Mouse (Mus musculus): Measurements from ENCODE around the gene Flcn.

Gene Flcn

DNA sequence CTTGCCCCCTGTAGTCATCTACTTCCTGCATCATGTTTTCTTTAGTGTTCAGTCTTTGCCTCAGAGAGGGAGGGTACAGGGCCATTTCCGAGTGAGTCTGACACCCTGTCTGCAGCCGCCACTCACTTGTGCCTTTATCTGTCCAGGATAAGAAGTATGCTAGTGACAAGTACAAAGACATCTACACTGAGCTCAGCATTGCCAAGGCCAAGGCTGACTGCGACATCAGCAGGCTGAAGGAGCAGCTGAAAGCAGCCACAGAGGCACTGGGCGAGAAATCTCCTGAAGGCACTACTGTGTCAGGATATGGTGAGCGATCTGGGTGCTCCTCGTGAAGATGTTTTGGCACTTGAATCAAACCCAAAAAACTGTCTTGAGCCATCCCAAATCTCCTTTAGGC is 40.1 kb downstream of the Flcn start:
- no peak for DNase-seq (ENCODE audit: low read depth, low spot score)

DNA sequence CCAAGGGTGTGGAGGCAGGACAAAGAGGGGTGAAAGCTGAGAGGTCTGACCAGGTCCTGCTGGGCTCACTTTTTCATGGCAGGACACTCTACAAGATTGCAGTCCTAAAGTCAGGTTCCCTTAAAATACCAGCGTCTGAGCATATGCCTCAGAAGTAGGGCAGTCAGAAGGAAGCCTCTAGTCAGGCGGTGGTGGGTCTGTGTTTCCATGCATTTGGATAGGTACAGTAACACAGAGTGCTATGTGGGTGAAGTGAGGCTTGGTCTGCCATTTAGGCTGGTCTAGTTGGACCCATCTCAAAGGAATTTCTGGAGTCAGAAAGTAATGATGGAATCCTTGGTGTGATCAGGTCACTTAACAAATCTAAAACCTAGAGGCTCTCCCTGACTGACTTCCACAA is 40.5 kb downstream of the Flcn start:
- no peak for DNase-seq (ENCODE audit: low read depth, low spot score)

DNA sequence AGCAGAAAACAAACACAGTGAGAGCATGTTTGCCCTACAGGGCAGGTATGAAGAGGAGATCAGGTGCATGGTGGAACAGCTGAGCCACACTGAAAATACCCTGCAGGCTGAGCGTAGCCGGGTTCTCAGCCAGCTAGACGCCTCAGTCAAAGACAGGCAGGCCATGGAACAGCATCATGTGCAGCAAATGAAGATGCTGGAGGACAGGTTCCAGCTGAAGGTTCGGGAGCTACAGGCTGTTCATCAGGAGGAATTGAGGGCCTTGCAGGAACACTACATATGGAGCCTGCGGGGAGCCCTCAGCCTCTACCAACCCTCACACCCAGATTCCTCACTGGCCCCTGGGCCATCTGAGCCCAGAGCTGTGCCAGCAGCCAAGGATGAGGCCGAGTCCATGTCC is 49.0 kb downstream of the Flcn start:
- DNase-seq (ENCODE audit: low read depth, low spot score), result no peak

DNA sequence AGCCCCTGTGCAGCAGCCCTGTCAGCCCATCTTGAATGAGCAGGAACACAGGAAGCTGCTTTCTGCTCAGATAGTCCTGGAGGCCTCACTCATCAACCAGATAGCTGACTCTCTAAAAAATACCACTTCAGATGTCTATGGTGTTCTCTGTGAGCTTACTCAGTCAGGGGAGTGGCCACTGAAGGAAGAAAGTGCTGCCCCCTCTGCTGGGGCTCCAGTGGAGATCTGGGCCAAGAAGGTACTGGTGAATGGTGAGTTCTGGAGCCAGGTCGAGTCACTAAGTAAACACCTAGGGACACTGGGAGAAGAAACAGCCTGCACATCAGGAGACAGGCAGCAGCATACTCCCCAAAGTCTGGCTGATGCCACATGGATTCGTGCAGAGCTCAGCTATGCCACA is 50.2 kb downstream of the Flcn start:
- DNase-seq (ENCODE audit: low read depth, low spot score), result no peak

DNA sequence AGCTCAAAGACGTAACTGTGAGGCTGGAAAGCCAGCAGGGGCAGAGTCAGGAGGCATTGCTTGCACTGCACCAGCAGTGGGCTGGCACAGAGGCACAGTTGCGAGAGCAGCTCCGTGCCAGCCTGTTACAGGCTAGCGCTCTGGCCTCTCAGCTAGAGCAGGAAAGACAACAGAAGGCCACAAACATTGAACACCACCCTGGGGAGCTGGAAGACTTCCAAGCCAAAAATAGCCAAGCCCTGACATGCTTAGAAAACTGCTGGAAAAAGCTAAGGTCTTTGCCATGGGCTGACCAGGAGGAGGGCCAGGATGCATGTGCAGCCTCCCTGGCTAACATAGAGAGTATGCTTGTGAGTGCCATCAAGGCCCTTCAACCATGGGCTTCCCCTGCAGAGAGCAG is 50.6 kb downstream of the Flcn start:
- no peak for DNase-seq (ENCODE audit: low read depth, low spot score)

DNA sequence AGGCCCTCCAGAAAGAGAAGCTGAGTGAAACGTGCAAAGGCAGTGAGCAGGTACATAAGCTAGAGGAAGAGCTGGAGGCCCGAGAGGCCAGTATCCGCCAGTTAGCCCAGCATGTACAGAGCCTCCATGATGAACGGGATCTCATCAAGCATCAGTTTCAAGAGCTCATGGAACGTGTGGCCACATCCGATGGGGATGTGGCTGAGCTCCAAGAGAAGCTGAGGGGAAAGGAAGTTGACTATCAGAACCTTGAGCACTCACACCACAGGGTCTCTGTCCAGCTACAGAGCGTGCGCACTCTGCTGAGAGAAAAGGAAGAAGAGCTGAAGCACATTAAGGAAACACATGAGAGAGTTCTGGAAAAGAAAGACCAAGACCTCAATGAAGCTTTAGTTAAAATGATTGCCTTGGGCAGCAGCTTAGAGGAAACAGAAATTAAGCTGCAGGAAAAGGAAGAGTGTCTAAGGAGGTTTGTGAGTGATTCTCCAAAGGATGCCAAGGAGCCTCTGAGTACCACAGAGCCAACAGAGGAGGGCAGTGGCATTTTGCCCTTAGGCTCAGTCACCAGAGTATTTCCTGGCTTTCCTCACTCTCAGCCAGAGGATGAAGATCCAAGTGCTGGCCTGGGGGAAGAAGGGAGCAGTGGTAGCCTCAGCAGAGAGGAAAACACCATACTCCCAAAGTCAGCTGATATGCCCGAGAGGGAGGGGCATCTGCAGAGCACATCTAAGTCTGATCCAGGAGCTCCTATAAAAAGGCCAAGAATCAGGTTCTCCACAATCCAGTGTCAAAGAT is 51.4 kb downstream of the Flcn start:
- no peak for DNase-seq (ENCODE audit: low read depth, low spot score)

DNA sequence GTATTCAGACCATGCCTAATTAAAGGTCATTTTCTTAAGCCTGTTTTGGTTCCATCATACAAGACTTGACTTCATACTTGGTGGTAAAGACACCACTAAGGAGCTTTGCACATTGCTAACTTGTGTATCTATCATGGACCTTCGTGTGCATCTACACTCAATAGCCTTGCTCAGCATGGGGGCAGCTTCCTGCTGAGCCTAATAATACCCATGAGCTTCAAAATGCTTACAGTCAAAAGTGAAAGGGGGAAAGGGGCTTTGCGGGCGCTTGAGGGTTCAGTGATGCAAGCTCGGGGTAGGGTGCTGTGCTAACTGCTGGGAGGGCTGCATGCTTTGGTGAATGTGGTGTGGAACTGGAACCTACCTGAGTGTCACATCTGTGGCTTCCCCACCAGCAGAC is 53.5 kb downstream of the Flcn start:
- no peak for DNase-seq (ENCODE audit: low read depth, low spot score)

DNA sequence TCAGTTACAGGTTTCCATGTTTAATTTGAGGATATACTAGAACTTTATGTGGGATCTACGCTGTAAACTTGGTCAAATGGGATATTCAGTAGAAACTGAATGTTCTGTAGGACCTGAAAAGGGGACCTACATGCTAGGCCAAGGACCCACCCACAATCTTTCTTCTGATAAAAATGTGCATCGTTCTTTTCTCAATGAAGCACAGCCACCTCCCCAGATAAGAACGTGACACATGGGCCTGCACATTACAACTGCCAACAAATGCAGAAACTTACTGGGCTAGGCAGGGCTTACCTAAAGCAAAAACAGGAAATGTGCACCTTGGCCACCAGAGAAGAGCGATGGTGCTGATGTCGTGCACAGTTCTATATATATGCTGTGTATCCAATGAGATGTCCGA is 55.3 kb downstream of the Flcn start:
- DNase-seq (ENCODE audit: low read depth, low spot score), result no peak

DNA sequence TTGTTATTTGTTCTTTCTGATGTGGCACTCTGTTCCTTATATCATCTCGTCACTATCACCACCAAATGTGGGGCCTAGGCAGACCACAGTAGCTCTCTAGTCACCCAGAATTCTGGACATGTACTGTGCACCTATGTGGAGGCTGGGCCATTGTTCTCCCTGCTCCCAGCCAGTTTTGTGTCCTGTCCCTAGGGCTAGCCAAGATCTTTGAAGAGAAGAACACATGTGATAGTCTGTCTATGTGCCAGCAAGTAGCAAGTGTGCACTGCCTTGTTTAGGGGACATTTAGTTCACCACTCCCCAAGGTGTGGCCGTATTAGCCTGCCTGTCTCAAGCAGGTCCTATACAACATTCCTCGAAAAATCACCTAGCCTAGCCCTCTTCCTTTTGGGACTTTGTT is 60.8 kb downstream of the Flcn start:
- no peak for DNase-seq (ENCODE audit: low read depth, low spot score)

DNA sequence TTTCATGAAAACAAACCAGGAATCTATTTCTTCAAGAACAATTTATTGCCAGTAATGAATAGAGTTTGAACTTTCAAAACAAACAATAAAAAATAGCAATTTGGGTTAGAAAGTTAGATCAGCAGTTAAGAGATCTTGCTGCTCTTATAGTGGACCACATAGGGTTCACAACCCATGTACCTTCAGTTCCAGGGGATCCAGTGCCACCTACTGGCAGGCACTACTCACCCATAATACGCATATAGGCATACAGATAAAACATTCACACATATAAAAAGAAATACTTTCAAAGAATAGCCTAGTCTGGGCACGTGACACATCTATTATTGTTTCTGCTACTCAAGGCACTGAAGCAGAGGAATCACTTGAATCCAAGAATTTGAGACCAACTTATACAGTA is 63.2 kb downstream of the Flcn start:
- DNase-seq (ENCODE audit: low read depth, low spot score), result no peak

DNA sequence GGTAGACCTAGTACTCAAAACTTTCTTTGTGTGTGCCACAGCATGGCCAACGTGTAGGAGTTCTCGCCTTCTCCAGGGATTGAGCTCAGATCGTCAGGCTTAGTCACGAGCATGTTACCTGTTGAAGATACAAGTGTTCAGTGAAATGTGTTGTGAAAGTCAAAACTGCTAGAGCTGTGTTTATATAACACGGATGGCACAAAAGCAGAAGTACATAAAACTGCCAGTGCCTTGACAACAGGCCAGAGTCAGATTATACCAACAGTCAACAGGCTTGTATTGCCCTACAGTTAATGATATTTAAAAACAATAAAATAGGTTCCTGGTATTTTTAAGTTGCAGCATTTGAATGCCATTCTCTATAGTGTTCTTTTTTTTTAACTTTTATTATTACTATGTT is 64.0 kb downstream of the Flcn start:
- no peak for DNase-seq (ENCODE audit: low read depth, low spot score)

DNA sequence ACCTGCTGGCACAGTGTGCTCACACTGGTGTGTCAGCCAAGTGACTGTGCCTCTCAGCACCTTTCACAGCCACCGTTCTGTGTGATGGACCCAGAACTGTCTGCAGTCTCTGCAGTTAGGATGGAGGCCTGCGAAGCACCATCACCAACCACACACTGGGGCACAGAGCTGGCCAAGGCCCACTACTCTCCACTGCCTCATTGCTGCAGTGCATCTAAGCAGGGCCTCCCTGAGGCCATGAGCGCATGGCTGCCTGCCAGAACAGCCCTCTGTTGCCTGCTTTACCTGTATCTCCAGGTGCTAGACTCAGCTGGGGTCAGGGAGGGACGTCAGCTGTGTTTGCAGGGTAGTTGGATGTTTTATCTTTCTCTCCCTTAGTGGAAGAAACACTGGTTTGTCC is 65.4 kb downstream of the Flcn start:
- no peak for DNase-seq (ENCODE audit: low read depth, low spot score)

DNA sequence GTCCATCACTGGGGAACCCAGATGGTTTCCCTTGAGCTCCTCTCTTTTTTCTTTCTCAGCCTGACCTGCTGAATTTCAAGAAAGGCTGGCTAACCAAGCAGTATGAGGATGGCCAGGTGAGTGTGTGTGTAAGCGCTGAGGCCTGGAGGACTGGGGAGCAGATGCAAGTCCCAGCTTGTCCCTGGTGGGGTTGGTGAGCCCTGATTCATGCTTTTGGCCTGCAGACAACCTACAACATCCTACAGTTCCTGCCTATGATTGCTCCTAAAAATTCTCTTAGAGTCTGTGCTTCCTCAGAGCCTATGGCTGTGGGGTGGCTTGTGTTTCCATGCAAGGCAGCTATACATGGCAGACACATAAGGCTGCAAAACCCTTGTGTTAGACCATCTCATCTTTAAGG is 66.1 kb downstream of the Flcn start:
- no peak for DNase-seq (ENCODE audit: low read depth, low spot score)

DNA sequence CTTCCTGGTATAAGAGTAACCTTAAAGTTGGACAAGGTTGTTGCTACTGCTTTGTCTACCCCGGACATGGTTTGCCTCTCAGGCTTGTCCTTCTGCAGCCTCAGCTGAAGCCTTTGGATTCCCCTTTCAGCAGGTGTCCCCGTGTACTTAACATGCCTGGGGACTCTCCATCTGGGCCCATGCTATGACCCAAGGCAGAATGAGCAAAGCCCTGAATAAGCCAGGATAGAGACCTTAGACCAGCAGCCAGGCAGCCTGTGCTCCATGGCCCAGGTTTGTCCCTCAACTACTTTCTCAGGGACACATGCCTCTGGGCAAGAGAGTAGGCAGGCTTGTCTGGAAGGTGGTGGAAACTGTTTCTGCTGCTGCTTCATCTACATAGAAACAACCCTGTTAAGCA is 66.5 kb downstream of the Flcn start:
- no peak for DNase-seq (ENCODE audit: low read depth, low spot score)

DNA sequence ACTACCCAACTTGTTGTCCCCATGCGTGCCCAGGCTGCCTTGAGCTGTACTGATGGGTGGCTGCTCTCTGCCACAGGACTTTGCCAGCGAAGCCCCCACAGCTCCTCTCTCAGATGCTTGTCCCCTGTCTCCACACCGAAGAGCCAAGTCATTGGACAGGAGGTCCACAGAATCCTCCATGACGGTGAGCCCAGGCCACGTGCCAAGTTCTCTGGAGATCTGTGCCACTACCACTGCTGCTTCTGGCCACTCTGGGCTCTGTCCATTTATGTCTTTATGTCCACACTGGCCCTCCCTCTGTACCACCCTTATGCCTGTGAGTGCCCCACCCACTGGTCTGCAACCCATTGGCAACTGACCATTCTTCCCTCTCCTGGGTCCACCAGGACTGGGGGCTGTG is 67.9 kb downstream of the Flcn start:
- DNase-seq (ENCODE audit: low read depth, low spot score), result no peak
